Mouse (Mus musculus) thymus, postnatal 0 days (tissue): ENCODE measurements around the gene Cd40. TPM values are rescaled to one million over a fixed set of nuclear protein-coding genes. Genes with fewer than 3 reads are reported as not detected.

Experiments
- DNase-seq: peaks from one replicate; pipeline ENCODE4 v3.0.0-alpha.2; 2015; ENCODE audit warnings: low spot score
- polyA plus RNA-seq: library from polyadenylated mRNA; unstranded; fragments of >200 nt; fragmentation: Nextera tagmentation; extraction: Ambion mirVana; gene quantifications from 2 replicates; pipeline ENCODE4 v1.2.1, GENCODE M21; 2015

Gene Cd40
- polyA plus RNA-seq: 29.6 and 31.4 TPM in 2 replicates

GRCm38 (mm10) chr2:165054888-165055852 is at the start of gene Cd40:
TSS of gene Cd40 (plus strand) at chr2:165055627.
- peak; percentile 15 for DNase-seq

GRCm38 (mm10) chr2:165006813-165007212 is 48.6 kb upstream of the Cd40 start:
- no peak for DNase-seq

- no peak for DNase-seq
Observed at GRCm38 (mm10) chr2:165007986-165008385, 47.4 kb upstream of the Cd40 start.

GRCm38 (mm10) chr2:165009161-165009560 is 46.3 kb upstream of the Cd40 start:
- no peak for DNase-seq

GRCm38 (mm10) chr2:165009581-165009980 is 45.8 kb upstream of the Cd40 start:
- DNase-seq: no peak

- DNase-seq: no peak
Observed at GRCm38 (mm10) chr2:165010351-165010750, 45.1 kb upstream of the Cd40 start.

GRCm38 (mm10) chr2:165014935-165015334 is 40.5 kb upstream of the Cd40 start:
- no peak for DNase-seq

GRCm38 (mm10) chr2:165020490-165020889 is 34.9 kb upstream of the Cd40 start:
- no peak for DNase-seq

GRCm38 (mm10) chr2:165027163-165027562 is 28.3 kb upstream of the Cd40 start:
- DNase-seq: no peak

GRCm38 (mm10) chr2:165032533-165032932 is 22.9 kb upstream of the Cd40 start:
- DNase-seq: no peak

GRCm38 (mm10) chr2:165033306-165033705 is 22.1 kb upstream of the Cd40 start:
- peak; percentile 17 for DNase-seq

- peak; percentile 97 for DNase-seq
Observed at GRCm38 (mm10) chr2:165034131-165035057, 21.0 kb upstream of the Cd40 start, which contains the start of gene Ncoa5. TSS of gene Ncoa5 (minus strand) at chr2:165034867.

- no peak for DNase-seq
Observed at GRCm38 (mm10) chr2:165035058-165035431, 20.4 kb upstream of the Cd40 start.

GRCm38 (mm10) chr2:165037415-165037814 is 18.0 kb upstream of the Cd40 start:
- no peak for DNase-seq

- no peak for DNase-seq
Observed at GRCm38 (mm10) chr2:165042126-165042525, 13.3 kb upstream of the Cd40 start.

GRCm38 (mm10) chr2:165043090-165043636 is 12.3 kb upstream of the Cd40 start:
- no peak for DNase-seq

- no peak for DNase-seq
Observed at GRCm38 (mm10) chr2:165043729-165044128, 11.7 kb upstream of the Cd40 start.

- DNase-seq: no peak
Observed at GRCm38 (mm10) chr2:165049044-165049443, 6.4 kb upstream of the Cd40 start.

- DNase-seq: no peak
Observed at GRCm38 (mm10) chr2:165050826-165051548, 4.4 kb upstream of the Cd40 start.

- DNase-seq: no peak
Observed at GRCm38 (mm10) chr2:165051566-165051965, 3.9 kb upstream of the Cd40 start.

GRCm38 (mm10) chr2:165055905-165056304 is 478 bp downstream of the Cd40 start:
- no peak for DNase-seq
